Mouse (Mus musculus) cerebellum, adult 18-20 months (tissue): ENCODE results near the gene Adam23.
A peak's percentile ranks its signal among the peaks of the same experiment; 100 is the strongest.

Experiments used
- DNase-seq, 2 experiments: peaks; one replicate each; pipeline ENCODE4 v3.0.0; 2021

The Adam23 gene

DNA sequence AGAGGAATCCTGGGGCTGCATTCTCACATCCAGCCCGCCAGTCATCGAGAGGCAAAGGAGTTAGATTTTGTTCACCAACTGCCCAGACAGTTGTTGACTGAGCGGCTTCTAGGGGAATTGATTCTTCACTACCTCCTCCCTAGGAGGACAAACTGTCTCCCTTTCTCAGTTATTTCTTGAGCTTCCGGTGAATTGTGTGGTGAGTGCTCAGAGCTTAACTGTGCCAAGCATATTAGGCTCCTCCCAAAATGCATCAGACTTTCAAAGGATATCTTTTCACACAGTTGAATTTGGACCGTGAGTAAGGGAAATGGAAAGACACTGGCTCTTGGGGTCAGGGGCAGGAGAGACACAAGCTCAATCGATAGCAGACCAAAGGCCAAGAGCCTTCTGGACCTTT, 39.0 kb downstream of the Adam23 start:
- DNase-seq = no peak

DNA sequence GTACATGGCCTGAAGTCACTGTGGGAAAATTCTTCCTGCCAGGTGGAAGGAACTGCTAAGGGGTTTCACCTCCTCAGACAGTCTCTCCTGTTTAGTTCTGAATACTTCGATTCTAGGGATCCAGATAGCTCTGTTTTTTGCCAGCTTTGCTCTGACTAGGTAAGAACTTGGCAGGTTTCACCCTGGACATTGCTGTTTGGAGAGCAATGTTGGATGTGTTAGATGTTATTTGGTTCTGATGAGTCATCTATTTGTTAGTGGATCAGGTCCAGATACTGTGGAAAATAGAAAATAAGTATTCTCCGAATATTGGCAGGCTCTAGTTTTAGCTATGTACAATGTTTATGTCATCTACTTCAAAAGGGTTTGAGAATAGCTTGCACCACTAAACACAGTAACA, 41.0 kb downstream of the Adam23 start:
- DNase-seq = peak in 1 of 2 experiments; percentile 22

DNA sequence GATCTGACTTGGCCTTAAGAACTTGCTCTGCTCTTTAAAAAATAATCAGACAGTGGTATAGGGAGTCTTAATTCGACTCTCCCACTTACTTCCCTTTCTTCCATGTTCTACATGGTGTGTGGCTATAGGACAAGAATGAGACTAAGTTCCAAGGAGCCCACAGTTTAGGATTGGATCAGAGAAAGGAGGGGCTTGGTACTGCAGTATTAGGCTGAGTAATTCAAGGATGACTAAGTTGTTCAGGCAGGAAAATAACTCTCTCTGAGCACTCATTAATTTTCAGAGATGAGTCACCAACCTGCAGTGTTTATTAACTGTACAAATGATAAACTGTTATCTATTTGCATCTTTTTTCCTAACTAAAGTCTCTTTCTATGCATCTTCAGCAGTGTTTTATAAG, 45.3 kb downstream of the Adam23 start:
- DNase-seq = no peak

DNA sequence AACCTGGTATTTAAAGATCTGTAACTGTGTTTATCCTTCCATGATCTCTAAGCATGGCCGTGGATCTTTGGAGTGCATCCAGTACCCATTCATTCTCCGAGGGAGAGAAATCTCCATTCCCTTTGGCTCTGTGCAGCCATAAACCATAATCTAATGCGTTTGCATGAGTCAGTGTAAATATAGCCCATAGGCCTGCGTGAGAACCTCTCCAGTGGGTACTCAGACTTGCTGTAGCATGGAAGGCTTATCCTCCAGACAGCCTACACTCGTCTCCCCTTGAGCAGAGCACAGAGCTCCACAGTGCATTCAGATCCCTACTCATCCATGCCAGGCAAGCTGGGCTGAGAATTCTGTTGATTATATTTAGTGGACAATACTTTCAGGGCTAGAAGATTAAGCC, 47.6 kb downstream of the Adam23 start:
- DNase-seq = no peak

DNA sequence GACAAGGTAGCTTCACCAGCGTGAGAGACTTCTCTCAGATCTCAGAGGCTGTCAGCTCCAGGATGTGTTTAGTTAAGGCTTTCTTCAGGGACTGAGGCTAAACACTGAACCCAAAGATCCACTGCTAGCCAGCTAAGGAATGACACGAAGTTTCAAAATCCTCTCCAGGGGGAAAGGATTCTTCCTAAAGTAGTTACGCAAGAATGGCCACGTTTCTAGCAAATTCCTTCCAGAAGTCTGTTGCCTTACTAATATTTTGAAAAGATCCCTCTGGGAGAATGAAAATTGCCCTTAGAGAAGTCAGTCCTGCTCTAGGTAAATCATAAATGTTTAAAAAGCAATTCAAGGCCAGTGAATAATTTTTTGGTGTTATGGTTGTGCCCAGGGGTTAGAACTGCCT, 61.7 kb downstream of the Adam23 start:
- no peak for DNase-seq

DNA sequence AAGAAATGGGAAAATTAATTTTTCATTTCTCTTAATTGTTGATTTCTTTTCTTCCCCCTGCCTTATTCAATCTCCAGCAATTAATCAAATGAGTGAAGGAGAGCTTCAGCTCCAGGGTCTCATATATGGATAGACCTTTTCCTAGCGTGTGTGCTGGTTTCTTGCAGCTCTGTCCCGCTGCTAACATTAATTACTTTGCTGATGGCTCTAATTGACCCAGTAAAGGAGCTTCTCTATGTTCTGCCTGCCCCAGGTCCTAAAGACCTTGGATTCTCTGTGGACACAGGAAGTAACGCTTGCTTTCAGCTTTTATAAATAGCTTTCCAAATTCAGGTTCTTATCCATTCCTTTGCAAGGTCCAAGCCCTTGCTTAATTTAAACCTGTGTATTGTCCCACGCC, 63.1 kb downstream of the Adam23 start:
- no peak for DNase-seq

DNA sequence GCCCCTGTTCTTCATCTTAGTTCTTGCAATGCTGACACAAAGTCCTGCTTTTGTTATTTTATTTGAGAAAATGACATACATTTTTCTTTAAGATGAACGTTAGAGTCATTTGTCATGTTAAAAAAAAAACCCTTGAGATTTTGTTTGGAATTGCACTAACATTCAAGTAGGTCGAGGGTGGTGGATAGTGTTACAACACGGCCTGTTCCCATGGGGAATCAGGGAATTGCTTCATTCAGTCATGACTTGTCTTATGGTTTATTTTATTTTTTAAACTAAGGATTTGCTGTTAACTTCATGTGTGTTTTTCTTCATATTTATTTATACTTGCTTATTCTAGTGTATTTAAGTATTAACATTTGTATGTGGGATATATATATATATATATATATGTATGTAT, 65.7 kb downstream of the Adam23 start:
- DNase-seq = no peak

DNA sequence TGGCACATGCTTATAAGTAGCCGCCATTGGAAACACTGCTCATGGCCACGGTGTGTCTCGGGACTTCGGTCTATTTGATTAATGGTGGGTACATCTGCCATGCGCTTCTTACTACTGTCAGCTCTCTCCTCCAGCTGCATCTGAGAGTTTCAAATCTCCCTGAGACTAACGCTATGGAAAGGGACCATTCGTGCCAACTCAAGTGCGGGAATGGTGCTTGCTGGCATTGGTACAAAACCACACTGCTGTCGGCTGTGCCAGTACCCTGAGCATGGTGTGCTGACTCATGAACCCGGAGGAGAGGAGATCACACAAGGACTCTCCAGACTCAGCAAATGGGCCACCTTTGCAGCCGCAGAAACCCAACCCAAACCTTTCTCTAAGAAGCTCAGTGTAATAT, 72.1 kb downstream of the Adam23 start:
- peak; percentile 46 to 57 for DNase-seq

DNA sequence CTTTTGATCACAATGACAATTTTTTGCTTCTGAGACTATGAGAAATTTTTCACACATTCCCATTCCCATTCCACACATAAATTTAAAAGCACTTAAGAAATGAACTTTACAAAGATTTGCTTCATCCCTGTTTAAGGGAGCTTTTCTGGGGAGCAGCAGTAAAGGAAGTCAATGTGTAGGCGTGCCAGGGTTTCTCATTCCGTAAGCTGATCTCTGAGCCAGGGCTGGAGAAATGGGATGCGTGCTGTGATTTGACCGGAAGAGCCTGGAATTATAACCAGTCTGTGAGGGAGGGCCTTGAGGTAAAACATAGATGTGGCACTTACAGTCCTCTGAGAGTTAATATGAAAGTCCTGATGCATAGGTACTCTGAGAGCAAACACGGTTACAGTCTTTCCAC, 73.1 kb downstream of the Adam23 start:
- DNase-seq = no peak

DNA sequence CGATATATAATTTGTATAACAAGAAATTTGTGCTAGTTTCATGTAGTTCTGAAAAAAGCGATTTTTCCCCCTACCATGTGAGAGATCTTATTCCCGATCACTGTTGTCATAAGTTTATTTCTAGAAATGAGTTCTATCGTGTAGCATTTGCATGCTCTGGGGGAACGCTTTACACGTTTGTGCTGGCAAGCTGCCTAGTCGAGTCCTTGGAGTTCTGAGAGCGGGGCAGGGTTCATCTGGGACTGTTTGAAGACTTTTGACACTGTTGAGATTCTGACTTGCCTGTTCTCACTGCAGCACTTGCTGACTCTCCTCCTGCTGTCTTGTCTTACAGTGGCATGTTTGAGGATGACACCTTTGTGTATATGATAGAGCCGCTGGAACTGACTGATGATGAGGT, 84.2 kb downstream of the Adam23 start:
- no peak for DNase-seq

DNA sequence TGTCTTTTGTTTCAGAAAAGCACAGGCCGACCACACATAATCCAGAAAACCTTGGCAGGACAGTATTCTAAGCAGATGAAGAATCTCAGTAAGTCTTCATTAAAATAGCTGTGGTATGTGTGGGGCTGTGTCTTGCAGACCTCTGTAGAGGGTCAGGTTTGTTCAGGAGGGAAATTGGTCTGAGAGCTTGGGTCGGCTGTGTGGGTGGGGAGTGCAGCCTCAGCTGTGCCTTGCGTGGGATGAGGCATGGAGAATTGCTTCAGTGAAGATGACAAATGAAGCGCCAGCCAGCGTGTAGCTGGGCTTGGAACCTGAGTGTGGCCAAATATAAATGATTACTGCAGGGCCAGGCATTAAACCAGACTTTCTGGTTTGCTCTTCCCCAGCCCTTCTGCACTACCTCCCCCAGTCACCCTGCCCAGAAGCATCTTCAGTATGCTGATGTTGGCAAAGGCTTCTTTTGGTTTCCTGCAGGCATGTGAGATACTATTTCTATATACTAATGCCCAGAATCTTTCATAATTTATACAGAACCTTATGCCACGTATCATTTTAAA, 88.7 kb downstream of the Adam23 start:
- DNase-seq = no peak

DNA sequence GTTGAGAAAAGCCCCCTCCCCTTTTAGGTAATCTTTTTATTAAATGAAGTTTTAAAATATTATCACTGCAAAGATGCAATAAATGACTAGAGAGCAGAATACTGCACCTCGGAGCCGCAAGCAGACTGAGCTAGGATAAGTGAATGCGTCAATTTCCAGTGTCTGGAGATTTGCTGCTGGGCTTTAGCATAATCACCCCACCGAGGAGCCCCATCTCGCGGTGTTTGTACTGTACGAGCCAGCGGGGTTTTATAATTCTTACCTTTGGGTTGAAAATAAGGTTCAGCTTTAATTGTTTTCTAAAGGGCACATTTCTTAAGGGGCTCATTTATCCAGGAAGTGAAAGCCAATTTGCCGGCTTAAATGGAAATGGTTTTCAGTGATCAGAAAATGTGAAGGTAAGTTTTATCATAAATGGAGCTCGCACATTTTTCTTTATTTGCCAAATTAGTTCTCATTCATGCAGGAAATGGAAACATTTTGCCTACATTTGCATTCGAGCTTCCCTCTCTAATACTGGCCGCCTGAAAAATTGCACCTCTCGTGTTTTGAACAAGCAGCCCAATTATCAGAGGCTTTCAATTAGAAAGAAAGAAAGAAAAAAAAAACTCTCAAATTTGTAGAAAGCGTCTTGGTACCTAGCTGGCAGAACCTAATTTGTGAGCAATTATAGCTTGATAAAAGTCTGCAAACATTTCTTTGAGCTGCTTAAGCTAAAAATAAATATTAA, 94.4 kb downstream of the Adam23 start:
- no peak for DNase-seq

DNA sequence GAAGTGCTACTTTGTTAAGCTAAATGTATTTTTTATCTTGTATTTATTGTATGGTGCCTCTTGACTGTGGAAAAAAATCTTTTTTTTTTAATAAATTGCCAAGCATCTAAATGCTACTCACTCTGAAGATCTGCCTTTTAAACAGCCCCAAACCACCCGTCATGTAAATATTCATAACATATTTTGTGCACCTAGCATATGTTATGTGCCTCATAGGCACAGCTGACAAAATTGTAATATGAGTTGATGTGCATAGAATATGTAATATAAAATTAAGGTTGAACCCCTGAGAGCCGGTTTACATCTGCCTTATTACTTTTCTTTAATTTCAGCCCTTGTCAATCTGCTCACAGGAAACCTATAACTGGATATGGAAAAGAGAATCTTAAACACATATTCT, 98.4 kb downstream of the Adam23 start:
- DNase-seq = no peak

DNA sequence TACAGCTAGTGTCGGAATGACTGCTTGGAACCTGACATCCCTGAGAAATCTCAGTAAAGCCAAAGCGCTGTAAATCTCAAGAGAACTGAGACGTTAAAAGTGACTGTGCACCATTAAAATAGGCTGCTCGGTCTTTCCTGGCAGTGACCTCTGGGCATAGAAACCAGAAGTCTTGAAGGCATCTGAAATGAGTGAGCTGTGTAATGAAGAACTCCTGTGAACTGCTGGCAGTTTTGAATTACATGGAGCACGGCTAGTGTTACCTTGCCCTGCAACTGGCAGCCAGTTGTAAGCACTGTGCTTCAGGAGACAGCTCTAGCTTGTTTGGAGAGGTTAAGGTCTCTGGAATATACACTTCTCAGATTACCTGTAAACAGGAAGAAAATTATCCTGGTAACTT, 107.3 kb downstream of the Adam23 start:
- no peak for DNase-seq

DNA sequence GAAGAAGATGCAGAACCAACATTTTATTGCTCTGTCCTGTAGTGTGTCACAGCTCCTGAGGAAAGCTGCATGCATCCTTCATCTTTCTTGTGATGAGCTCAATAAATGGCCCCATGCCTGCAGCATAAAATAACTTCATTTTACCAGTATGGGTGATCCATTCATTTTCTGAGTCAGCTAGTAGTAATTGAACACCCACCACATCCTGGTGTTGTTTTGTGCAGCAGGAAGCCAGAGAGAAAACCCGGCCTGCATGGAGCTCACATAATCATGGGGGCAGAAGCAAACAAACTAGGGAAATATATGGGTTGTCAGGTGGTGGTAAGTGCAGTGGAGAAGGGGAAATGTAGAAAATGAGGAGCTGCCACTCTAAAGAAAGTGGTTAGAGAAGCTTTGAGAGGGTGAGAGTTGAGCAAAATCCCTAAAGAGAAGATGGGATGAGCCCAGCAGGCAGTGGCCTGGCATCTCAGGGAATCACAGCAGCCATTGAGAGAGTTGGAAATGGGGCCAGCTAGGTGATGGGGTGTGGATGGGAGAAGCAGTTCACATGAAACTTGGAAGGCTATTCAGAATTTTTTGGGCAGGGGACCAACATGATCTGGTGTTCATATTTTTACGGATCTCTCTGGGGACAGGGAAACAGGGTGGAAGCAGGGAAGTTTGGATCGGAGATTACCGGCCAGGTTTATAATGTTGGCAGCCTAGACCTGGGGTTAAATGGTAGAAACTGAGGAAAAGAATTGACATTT, 116.3 kb downstream of the Adam23 start:
- peak in 1 of 2 experiments; percentile 9 for DNase-seq

DNA sequence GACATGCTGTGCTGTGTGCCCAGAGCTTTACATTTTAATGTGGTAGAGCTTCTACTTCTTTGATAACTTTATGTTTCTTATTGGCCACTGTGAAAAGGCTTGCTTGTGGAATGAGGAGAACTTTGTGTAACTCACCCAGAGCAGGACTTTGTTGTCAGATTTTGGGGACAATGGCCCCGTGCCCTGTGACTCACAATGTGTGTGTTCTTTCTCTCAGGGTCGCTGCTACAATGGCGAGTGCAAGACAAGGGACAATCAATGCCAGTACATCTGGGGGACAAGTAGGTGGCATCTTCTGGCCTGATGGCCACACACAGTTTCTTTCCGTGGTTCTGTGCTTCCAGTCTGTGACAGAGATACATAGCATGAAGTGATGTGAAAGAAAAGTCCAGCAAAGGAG, 118.2 kb downstream of the Adam23 start:
- no peak for DNase-seq

DNA sequence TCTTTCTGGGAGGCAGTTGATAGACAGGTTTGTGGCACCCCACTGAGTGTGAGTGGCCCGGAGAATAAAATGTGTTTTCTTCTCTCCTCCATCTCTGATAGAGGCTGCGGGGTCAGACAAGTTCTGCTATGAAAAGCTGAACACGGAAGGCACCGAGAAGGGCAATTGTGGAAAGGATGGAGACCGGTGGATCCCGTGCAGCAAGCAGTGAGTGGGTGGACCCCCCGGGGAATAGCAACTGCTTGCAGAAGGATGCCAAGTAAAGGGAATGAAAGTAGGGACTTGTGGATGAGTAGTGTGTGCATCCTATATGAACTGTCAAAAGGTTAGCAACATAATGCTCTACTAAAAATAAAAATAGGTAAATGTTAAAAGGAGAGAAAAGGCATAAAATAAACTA, 120.8 kb downstream of the Adam23 start:
- peak; percentile 67 for DNase-seq

DNA sequence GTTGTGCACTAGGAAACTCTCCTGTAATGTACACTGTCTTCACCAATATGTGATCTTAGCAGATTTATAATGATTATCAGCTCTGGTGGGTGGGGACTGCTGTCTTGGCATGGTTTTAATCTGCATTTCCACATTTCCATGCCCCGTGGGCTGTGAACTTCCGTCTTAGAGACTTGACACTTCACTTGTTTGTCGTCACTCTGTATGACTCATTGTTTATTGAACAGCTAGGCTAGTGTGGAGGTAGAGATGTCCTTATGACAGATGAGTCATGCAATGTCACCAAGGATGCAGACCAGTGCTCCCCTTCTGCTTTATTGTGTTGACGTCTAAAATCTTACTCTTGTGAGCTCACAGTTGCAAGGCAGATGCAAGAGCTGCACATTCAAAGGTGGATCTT, 121.3 kb downstream of the Adam23 start:
- DNase-seq = peak in 1 of 2 experiments; percentile 6

DNA sequence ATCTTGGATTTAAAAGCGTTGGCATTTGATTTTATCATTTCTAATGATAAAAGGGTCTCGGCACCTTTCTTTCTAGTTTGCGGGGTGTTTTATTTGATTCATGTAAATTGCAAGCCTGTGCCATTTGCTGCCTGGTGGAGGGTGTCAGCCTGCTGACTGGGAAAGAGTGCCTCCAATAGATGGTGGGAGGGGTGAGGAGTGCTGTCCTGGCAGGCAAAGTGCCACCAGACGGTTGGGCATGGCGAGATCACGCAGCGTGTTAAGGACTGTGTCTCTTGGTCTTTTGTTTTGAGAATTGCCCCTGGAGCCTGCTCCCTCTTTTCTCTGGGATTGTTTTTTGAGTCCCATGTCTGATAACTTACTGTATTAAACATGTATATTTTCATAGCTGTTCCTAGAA, 126.5 kb downstream of the Adam23 start:
- DNase-seq = peak; percentile 70 to 79

DNA sequence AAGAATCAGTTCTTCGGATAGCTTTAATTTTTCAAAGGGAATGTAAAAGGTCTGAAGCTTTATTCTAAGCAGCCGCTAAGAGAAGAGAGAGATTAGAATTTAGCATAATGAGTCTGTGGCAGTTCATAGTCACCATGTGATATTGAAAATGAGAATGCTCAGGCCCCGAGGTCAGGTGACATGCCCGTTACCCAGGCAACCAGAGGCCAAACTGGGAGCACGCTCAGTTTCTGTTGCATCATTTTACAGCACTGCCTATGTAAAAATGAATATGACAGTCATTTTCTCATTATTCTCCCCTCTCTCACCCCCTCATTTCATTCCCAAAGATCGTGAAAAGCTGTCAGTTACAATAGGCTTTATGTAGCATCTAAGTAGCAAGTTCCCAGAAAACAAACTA, 127.7 kb downstream of the Adam23 start:
- DNase-seq = no peak

DNA sequence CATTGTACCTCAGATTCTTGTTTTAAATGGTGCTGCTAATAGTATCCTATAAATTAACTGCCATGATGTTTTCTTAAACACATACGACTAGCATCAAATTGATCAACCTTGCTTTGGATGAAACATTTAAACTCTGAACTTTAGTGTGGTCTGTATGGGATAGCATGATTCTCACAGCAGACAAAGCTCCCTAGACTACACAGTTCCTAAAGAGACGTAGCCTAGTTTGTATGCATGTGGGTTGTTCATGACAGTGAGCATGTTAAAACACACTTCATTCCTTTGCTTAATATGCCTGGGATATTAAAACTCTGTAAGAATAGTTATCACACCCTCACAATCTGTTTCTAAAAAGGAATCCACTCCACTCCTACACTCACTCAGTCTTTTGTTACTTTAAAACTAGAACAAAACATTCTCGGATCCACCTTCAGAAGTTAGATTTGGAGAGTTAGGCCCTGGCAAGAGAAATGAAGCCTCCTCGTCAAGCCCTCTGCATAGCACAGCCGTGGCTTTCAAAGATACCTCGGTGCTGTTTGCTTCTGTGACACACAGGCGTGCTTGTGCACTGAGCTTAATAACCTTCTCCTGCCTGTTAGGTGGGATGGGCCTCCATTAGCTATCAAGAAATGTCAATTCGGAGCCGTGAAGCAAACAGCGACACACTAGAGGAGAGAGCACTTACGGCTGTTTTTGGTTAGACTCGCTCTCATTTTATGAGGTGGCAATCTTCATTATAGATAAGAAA, 128.3 kb downstream of the Adam23 start:
- no peak for DNase-seq

DNA sequence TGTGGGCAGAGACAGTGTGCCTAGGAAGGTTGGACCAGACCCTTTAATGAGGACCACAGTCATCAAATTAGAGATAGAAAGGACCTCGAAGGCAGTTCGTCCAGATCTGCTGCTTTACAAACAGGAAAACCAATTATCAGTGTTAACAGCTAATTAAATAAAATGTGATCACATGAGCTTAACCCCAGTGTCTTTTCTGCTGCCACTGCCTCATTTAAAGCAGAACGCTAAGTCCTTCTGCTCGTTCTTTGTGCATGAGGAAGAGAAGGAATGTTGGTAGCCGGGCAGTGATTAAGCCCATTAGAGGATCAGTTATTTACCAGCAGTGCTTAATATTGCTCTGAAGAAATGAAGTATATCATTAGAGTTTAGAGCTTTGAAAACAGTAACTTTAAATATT, 131.1 kb downstream of the Adam23 start:
- DNase-seq = no peak

DNA sequence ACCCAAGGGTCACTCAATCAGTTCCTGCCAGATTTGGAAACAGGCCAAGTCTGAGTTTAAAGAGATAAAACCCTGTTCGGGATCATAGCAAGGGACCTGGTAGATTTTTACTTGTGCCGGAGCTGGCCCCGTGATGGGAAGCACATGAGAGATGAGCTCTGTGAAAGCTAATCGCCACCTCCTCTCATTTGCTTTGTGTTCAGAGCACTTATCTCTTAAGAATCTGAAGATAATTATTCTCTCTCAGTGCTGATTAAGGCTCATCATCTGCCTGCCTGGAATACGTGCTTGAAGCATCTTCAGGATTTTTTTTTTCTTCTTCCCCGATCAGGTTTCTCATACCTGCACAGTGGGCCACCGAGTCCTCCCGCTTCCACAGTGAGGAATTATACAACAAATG, 133.5 kb downstream of the Adam23 start:
- DNase-seq = no peak

DNA sequence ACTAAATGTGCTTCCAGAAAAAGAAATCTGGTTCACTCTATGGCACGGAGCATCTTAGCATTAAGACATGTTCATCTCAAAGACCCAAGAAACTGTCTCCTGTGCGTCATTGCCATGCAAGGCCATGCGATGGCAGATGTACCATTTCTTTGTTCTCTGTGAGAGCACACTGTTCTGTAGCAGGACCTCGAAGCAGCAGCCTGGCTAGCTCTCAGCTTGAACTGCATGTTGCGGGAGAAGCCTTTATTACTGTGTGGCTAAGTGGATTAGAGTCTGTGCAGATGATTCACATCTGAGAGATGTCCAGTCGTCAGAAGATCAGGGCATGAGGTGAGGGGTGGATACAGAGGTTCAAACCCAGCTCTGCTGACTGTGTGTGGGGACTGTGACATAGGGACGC, 141.2 kb downstream of the Adam23 start:
- no peak for DNase-seq
